Mouse (Mus musculus): ENCODE measurements around the gene Gabpb1. TPM values are rescaled to one million over a fixed set of nuclear protein-coding genes. Genes with fewer than 3 reads are reported as not detected.

The Gabpb1 gene
- total and polyA plus RNA-seq, 3 experiments: 11.7 to 17.8 TPM; not detected in 1

GRCm38 (mm10) chr2:126622455-126622854 lies 53.7 kb downstream of the Gabpb1 start:
- Histone ChIP-seq H3K9ac (ENCODE audit: control insufficient read depth, low read depth, low read length, poor library complexity, severe bottlenecking) (no peak overlapping the region), H3K27me3 (ENCODE audit: control insufficient read depth in 1 of 2, insufficient read depth in 2 of 2, low read length in 2 of 2) (no peaks in the 10 kb centered on the region), H3K4me1 (ENCODE audit: control insufficient read depth in 1 of 2, insufficient read depth in 2 of 2, low read length in 2 of 2) (peaks cover 2 to 18% of the 10 kb centered on the region in 2 experiments), H3K27ac (ENCODE audit: control insufficient read depth, low read depth, low read length) (no peak overlapping the region), H3K36me3 (ENCODE audit: control insufficient read depth in 1 of 2, insufficient read depth in 2 of 2, low read length in 2 of 2) (peaks cover 0 to 14% of the 10 kb centered on the region in 2 experiments; a peak in 2 of 4 replicates), H3K4me3 (ENCODE audit: control insufficient read depth in 1 of 2, insufficient read depth in 1 of 2, low read depth in 2 of 2, low read length in 2 of 2) (no peak overlapping the region), H3K79me2 (ENCODE audit: control insufficient read depth, insufficient read depth, low read length, poor library complexity) (no peaks in the 10 kb centered on the region), H3K9me3 (replicated peaks; ENCODE audit: insufficient read depth, low read length) (no peaks in the 10 kb centered on the region)
- no peak for TF ChIP-seq MEF2A (IDR thresholded peaks at IDR 0.05; ENCODE audit: extremely low read depth, insufficient replicate concordance, low read depth, low read length, poor library complexity, severe bottlenecking)
- no peak for TF ChIP-seq ZNF384 (IDR thresholded peaks at IDR 0.05; ENCODE audit: low read depth, low read length)
- no peak for TF ChIP-seq ELF1 (IDR thresholded peaks at IDR 0.05; ENCODE audit: low read depth, low read length)
- no peak for TF ChIP-seq MAFK (IDR thresholded peaks at IDR 0.05; ENCODE audit: borderline replicate concordance, low read depth, low read length)
- no peak for DNase-seq (ENCODE audit: low read depth, low spot score)

- Histone ChIP-seq H3K4me1 (ENCODE audit: control insufficient read depth in 1 of 2, insufficient read depth in 2 of 2, low read length in 2 of 2) (peaks cover 2 to 34% of the 10 kb centered on the region in 2 experiments), H3K27me3 (ENCODE audit: control insufficient read depth in 1 of 2, insufficient read depth in 2 of 2, low read length in 2 of 2) (no peaks in the 10 kb centered on the region), H3K9me3 (replicated peaks; ENCODE audit: insufficient read depth, low read length) (no peaks in the 10 kb centered on the region), H3K9ac (ENCODE audit: control insufficient read depth, low read depth, low read length, poor library complexity, severe bottlenecking) (peak within 1 kb of the TSS; percentile 38), H3K36me3 (ENCODE audit: control insufficient read depth in 1 of 2, insufficient read depth in 2 of 2, low read length in 2 of 2) (peaks cover 0 to 24% of the 10 kb centered on the region in 2 experiments; a peak in 2 of 4 replicates), H3K4me3 (ENCODE audit: control insufficient read depth in 1 of 2, insufficient read depth in 1 of 2, low read depth in 2 of 2, low read length in 2 of 2) (peak within 1 kb of the TSS; percentile 42 to 46), H3K79me2 (ENCODE audit: control insufficient read depth, insufficient read depth, low read length, poor library complexity) (no peaks in the 10 kb centered on the region), H3K27ac (ENCODE audit: control insufficient read depth, low read depth, low read length) (peak within 1 kb of the TSS; percentile 60)
- DNase-seq (ENCODE audit: low read depth, low spot score): peak; percentile 50
- TF ChIP-seq GATA1 (IDR thresholded peaks at IDR 0.05; ENCODE audit: low read depth, low read length): peak; percentile 76
- TF ChIP-seq POLR2AphosphoS5 (IDR thresholded peaks at IDR 0.05; ENCODE audit: borderline replicate concordance, low read depth, low read length): no peak
- TF ChIP-seq ZNF384 (IDR thresholded peaks at IDR 0.05; ENCODE audit: low read depth, low read length): no peak
- TF ChIP-seq ELF1 (IDR thresholded peaks at IDR 0.05; ENCODE audit: low read depth, low read length): peak; percentile 30; the same call in 1 of the 2 replicates
- TF ChIP-seq RAD21 (IDR thresholded peaks at IDR 0.05; ENCODE audit: low read depth, low read length): no peak
- 0 out of 2 replicates have a peak, but pooled peaks have one; percentile 35 for TF ChIP-seq MYB (IDR thresholded peaks at IDR 0.05; ENCODE audit: low read depth, low read length)
- TF ChIP-seq NRF1 (IDR thresholded peaks at IDR 0.05; ENCODE audit: insufficient read depth, low read depth, low read length, poor library complexity, severe bottlenecking): no peak
- 0 out of 2 replicates have a peak, but pooled peaks have one; percentile 10 for TF ChIP-seq HCFC1 (IDR thresholded peaks at IDR 0.05; ENCODE audit: low read depth, low read length)
- TF ChIP-seq EP300 (IDR thresholded peaks at IDR 0.05; ENCODE audit: low read depth in 1 of 2, low read length in 2 of 2): peak; percentile 73 to 84
- peak; percentile 67 for TF ChIP-seq CHD2 (IDR thresholded peaks at IDR 0.05; ENCODE audit: low read length)
- TF ChIP-seq RCOR1 (IDR thresholded peaks at IDR 0.05; ENCODE audit: low read depth, low read length): peak; percentile 81
- TF ChIP-seq BHLHE40 (IDR thresholded peaks at IDR 0.05; ENCODE audit: borderline replicate concordance, low read depth, low read length): peak; percentile 24; the same call in 1 of the 2 replicates
- TF ChIP-seq MYC (IDR thresholded peaks at IDR 0.05; ENCODE audit: low read depth, low read length): no peak
- no peak for TF ChIP-seq E2F4 (IDR thresholded peaks at IDR 0.05; ENCODE audit: borderline replicate concordance, low read depth, low read length)
- peak; percentile 66 for TF ChIP-seq TCF12 (IDR thresholded peaks at IDR 0.05; ENCODE audit: low read depth, low read length)
- TF ChIP-seq POLR2A (IDR thresholded peaks at IDR 0.05; ENCODE audit: control insufficient read depth in 1 of 2, insufficient read depth in 1 of 2, low read depth in 1 of 2, low read length in 2 of 2, poor library complexity in 1 of 2): no peak
- TF ChIP-seq ETS1 (IDR thresholded peaks at IDR 0.05; ENCODE audit: low read depth, low read length): peak; percentile 63
- TF ChIP-seq KAT2A (conservative IDR thresholded peaks at IDR 0.05; ENCODE audit: low read depth, low read length): no peak
These were observed 56.9 kb downstream of the Gabpb1 start, which contains the start of gene Hdc for GRCm38 (mm10) chr2:126619249-126619704. Hdc (minus strand) TSS chr2:126619299.
